Mouse (Mus musculus) limb, embryonic 13.5 days (tissue): ENCODE data around the gene Gm20812. TPM values are rescaled to one million over a fixed set of nuclear protein-coding genes. Genes with fewer than 3 reads are reported as not detected.
"Not testable (repeated sequence)": the region's sequence is repeated elsewhere in the genome, so short reads cannot be mapped to it uniquely, and the experiment has no call there.

Experiments
- ATAC-seq: fragments of 200-750 bp; cut with Nextera tagmentation; 2 replicates; pipeline ENCODE4 v1.8.0; 2017; ENCODE audit warnings: low read depth, moderate number of reproducible peaks, moderate TSS enrichment; ENCODE audit not compliant: low FRiP score
- H3K27ac ChIP-seq: fragments of 300-500 bp; sonication (generic); 2 replicates; pipeline ENCODE4 v1.5.1; 2015; ENCODE audit warnings: inconsistent platforms, mild to moderate bottlenecking, moderate library complexity
- H3K27me3 ChIP-seq: fragments of 300-500 bp; sonication (generic); 2 replicates; pipeline ENCODE4 v1.6.1; 2015; ENCODE audit warnings: mild to moderate bottlenecking, inconsistent platforms
- H3K36me3 ChIP-seq: fragments of 300-500 bp; sonication (generic); 2 replicates; pipeline ENCODE4 v1.6.1; 2015; ENCODE audit warnings: inconsistent platforms, mild to moderate bottlenecking, moderate library complexity
- H3K4me1 ChIP-seq: fragments of 300-500 bp; sonication (generic); 2 replicates; pipeline ENCODE4 v1.6.1; 2015; ENCODE audit warnings: inconsistent platforms
- H3K4me2 ChIP-seq: fragments of 300-500 bp; sonication (generic); replicated peaks from 2 replicates; pipeline ENCODE4 v1.6.1; 2015; ENCODE audit warnings: inconsistent platforms, mild to moderate bottlenecking, moderate library complexity
- H3K4me3 ChIP-seq: fragments of 300-500 bp; sonication (generic); 2 replicates; pipeline ENCODE4 v1.5.1; 2015; ENCODE audit warnings: moderate library complexity, mild to moderate bottlenecking, inconsistent platforms
- H3K9ac ChIP-seq: fragments of 300-500 bp; sonication (generic); 2 replicates; pipeline ENCODE4 v1.6.1; 2015; ENCODE audit warnings: mild to moderate bottlenecking, inconsistent platforms
- H3K9me3 ChIP-seq: fragments of 300-500 bp; sonication (generic); 2 replicates; pipeline ENCODE4 v1.6.1; 2016; ENCODE audit warnings: inconsistent platforms
- WGBS: fragments of 180-500 bp; shearing (Covaris S2); methylation state at CpG from one replicate; pipeline ENCODE4 v1.1.7; 2015; 5-methylcytosine and 5-hydroxymethylcytosine counted together
- polyA plus RNA-seq: library from polyadenylated mRNA; unstranded; fragments of >200 nt; fragmentation: Nextera tagmentation; extraction: Ambion mirVana; gene quantifications from 2 replicates; pipeline ENCODE4 v1.2.1, GENCODE M21; 2015

Gene Gm20812
- polyA plus RNA-seq, result not detected in 2 replicates

DNA sequence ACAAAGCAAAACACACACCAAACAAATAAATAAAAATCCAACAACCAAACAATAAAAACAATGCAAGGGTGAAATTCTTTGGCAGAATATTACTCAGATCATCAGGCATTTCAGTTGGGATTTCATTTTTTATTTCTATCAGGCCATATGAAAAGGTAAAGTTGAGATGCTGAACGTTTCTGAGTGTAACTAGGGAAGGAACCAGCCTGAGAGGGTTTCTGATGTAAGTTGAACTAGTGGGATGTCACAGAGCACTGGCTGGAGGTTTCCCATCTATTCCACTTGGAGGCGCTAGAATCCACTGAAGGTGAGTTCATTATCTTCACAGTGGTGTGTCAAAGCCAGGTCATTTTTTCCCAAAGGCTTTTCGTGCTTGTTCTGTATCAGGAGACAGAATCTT is at the start of gene Gm20812:
Gene Gm20812, plus strand, starts transcription at position 301 of the 400 bp plus-strand sequence.
- H3K4me3 ChIP-seq, ATAC-seq, H3K27me3 ChIP-seq, H3K9ac ChIP-seq, H3K4me2 ChIP-seq, H3K36me3 ChIP-seq, H3K9me3 ChIP-seq, H3K4me1 ChIP-seq, H3K27ac ChIP-seq: not testable (repeated sequence)
- no CpG with 5 or more reads among the region's 3 CpGs for WGBS

Other genes starting within 250 kb of the Gm20812 start
- not detected in 2 replicates for gene Gm29554, start 108.0 kb upstream of the Gm20812 start, polyA plus RNA-seq